Mouse (Mus musculus): ENCODE data around the gene Smarcd1.

- no peak for TF ChIP-seq CTCF (IDR thresholded peaks at IDR 0.05)
- TF ChIP-seq POLR2A (IDR thresholded peaks at IDR 0.05; ENCODE audit: insufficient read depth, low read depth, low read length), result no peak
Observed at GRCm38 (mm10) chr15:99723515-99724291, 21.8 kb downstream of the Smarcd1 start.
